Mouse (Mus musculus) cerebellum, postnatal 10 days (tissue): ENCODE data around the gene Zbtb48.
A peak's percentile ranks its signal among the peaks of the same experiment; 100 is the strongest.

Experiments used
- DNase-seq, 2 experiments: peaks; one replicate each; pipeline ENCODE4 v3.0.0; 2021; ENCODE audit warnings: mixed read lengths in 2 of 2

Zbtb48 gene

GRCm38 (mm10) chr4:152000906-152001305 is 26.6 kb downstream of the Zbtb48 start:
- DNase-seq: no peak

- no peak for DNase-seq
These were observed 28.0 kb downstream of the Zbtb48 start for GRCm38 (mm10) chr4:151999481-151999880.

GRCm38 (mm10) chr4:151997701-151998100 is 29.8 kb downstream of the Zbtb48 start:
- DNase-seq: no peak

- DNase-seq: no peak
These were observed 30.6 kb downstream of the Zbtb48 start for GRCm38 (mm10) chr4:151996951-151997222.

GRCm38 (mm10) chr4:151996173-151996950 is 31.1 kb downstream of the Zbtb48 start, which contains the start of gene Phf13:
Phf13 (minus strand) TSS chr4:151996258.
- peak; percentile 99 to 100 for DNase-seq

- peak in 1 of 2 experiments; percentile 72 for DNase-seq
These were observed 31.9 kb downstream of the Zbtb48 start for GRCm38 (mm10) chr4:151995371-151996172.

- peak; percentile 61 to 64 for DNase-seq
These were observed 33.0 kb downstream of the Zbtb48 start for GRCm38 (mm10) chr4:151994228-151995171.

GRCm38 (mm10) chr4:151993035-151993434 is 34.4 kb downstream of the Zbtb48 start:
- no peak for DNase-seq

GRCm38 (mm10) chr4:151992091-151992490 is 35.4 kb downstream of the Zbtb48 start:
- DNase-seq: no peak

GRCm38 (mm10) chr4:151989110-151989488 is 38.4 kb downstream of the Zbtb48 start:
- DNase-seq: no peak

- peak; percentile 91 to 92 for DNase-seq
These were observed 38.9 kb downstream of the Zbtb48 start, which contains the start of gene Thap3 for GRCm38 (mm10) chr4:151988342-151989109. Thap3 (minus strand) TSS chr4:151988997.

- no peak for DNase-seq
These were observed 39.5 kb downstream of the Zbtb48 start for GRCm38 (mm10) chr4:151988014-151988341.

GRCm38 (mm10) chr4:151986650-151987049 is 40.8 kb downstream of the Zbtb48 start:
- no peak for DNase-seq

GRCm38 (mm10) chr4:151985886-151986285 is 41.6 kb downstream of the Zbtb48 start:
- peak; percentile 66 to 68 for DNase-seq

- DNase-seq: peak; percentile 71 to 75
These were observed 43.9 kb downstream of the Zbtb48 start for GRCm38 (mm10) chr4:151983560-151983959.

- DNase-seq: no peak
These were observed 44.4 kb downstream of the Zbtb48 start for GRCm38 (mm10) chr4:151983043-151983442.

- peak; percentile 88 to 90 for DNase-seq
These were observed 46.1 kb downstream of the Zbtb48 start for GRCm38 (mm10) chr4:151981363-151981762.

GRCm38 (mm10) chr4:151980699-151981098 is 46.8 kb downstream of the Zbtb48 start:
- DNase-seq: peak in 1 of 2 experiments; percentile 61

GRCm38 (mm10) chr4:151977748-151978147 is 49.7 kb downstream of the Zbtb48 start:
- peak; percentile 94 to 96 for DNase-seq

GRCm38 (mm10) chr4:151975441-151975840 is 52.0 kb downstream of the Zbtb48 start:
- DNase-seq: peak; percentile 50 to 76

GRCm38 (mm10) chr4:151972221-151972967 is 55.1 kb downstream of the Zbtb48 start:
- DNase-seq: peak; percentile 67 to 85
